Mouse (Mus musculus): ENCODE results near the gene Fgd2.
A peak's percentile ranks its signal among the peaks of the same experiment; 100 is the strongest.
"Not testable (repeated sequence)": the region's sequence is repeated elsewhere in the genome, so short reads cannot be mapped to it uniquely, and the experiment has no call there.

Gene Fgd2

GRCm38 (mm10) chr17:29363109-29363508 lies 2.4 kb downstream of the Fgd2 start:
- DNase-seq (ENCODE audit: low spot score), result no peak

- DNase-seq (ENCODE audit: low spot score), result no peak
Observed at GRCm38 (mm10) chr17:29365105-29365621, 4.4 kb downstream of the Fgd2 start.

- DNase-seq (ENCODE audit: low spot score), result no peak
Observed at GRCm38 (mm10) chr17:29368726-29369125, 8.0 kb downstream of the Fgd2 start.

DNA sequence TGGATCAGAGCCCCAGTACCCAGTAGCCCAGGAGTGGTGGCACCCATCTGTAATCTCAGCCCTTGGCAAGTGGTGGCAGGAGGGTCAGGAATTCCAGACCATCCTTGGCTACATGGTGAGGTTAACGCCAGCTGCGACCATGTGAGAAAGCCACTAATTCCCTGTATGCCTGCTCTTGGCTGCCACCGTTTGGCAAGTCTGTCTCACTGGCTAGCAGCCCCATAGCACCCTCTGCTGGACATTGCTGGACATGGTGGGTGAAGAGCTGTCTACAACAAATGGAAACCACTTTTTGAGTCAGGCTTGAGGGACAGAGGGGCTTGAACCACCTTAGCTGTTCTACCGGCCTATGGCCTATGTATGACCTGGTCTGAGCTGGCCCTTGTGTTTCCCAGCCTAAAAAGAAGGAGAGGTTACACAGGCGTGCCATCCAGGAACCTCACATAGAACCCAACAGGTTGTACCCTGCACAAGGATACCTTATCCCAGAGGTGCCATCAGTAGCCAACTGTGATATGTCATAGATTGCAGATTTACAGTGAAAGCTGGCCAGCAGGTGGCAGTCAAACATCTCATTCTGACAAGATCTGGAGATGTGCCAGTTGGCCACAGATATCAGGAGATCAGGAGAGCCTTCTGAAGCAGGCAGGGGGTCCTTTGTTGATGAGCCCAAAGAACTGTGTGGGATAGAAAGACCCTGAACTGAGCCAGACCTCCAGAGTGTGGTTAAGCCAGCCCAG lies 10.4 kb downstream of the Fgd2 start:
- DNase-seq (ENCODE audit: low spot score), result peak; percentile 88

- DNase-seq (ENCODE audit: low spot score), result no peak
Observed at GRCm38 (mm10) chr17:29375871-29376270, 15.2 kb downstream of the Fgd2 start.

- no peak for DNase-seq (ENCODE audit: low spot score)
Observed at GRCm38 (mm10) chr17:29378056-29378455, 17.3 kb downstream of the Fgd2 start.

GRCm38 (mm10) chr17:29380241-29380640 lies 19.5 kb downstream of the Fgd2 start:
- DNase-seq (ENCODE audit: low spot score), result no peak

- DNase-seq (ENCODE audit: low spot score), result peak; percentile 64
Observed at GRCm38 (mm10) chr17:29381472-29381871, 20.8 kb downstream of the Fgd2 start.

- DNase-seq (ENCODE audit: low spot score), result no peak
Observed at GRCm38 (mm10) chr17:29382417-29382816, 21.7 kb downstream of the Fgd2 start.

DNA sequence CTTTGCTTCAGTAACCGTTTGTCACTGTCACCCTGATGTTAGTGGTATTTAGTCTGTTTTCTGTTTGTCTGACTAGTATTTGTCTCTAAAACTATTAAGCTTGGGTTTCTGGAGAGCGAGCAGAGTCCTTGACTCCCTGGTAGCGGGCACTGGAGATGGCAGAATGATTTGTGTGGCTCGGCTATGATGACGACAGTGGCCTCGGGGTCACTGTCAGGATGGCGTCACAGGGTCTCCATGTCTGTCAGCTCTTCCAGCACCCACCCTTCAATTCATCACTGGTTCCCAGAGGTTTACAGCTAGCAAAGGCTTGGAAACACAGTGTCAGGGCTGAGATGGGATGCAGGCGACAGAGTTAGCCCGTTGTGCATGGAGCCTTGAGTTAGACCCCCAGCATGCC lies 23.2 kb downstream of the Fgd2 start:
- no peak for DNase-seq (ENCODE audit: low spot score)

DNA sequence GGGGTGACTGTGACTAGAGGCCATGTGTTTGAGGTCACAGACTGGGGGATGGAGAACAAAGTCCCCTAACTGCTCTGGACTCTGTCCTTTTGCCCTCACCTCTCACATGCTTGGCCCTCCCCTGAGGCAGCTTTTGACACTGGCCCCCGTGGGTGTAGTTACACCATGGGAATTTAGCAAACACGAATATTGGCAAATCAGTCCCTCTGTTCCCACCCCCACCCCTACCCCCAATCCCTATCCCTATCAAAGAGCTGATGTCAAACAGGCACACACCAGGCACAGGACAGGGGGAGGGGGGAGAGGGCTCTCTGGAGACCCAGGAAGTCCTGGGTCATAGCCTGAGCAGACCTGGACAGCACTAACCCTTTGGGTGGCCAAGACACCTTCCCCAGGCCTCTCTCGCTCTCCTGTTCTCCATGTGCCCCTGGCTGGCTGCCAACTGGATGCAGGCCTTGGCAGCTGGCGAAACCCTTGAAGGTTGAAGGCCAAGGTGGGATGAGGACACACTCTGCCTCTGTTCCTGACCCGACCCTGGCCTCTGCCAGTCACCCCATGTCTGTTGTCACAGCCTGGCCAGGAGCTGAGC lies 24.2 kb downstream of the Fgd2 start:
- no peak for DNase-seq (ENCODE audit: low spot score)

DNA sequence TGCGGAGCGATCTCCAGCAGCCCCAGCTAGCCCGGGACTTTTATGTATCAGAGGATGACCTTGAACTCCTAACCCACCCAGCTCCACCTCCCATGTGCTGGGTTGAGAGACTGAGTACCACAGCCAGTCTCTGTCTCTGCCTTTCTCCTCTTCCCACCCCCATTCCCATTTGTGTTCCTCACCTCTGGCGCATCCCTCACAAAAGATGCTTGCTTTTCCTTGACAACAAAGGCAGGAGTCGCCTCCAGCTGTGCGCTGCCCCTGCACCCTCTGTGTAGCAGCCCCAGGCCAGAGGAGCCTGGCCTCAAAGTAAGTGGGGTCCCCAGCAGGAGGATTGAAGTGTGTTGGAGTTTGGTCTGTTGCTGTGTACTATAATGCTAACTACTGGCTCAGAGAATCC lies 25.0 kb downstream of the Fgd2 start:
- no peak for DNase-seq (ENCODE audit: low spot score)

GRCm38 (mm10) chr17:29388978-29389377 lies 28.3 kb downstream of the Fgd2 start:
- DNase-seq (ENCODE audit: low spot score), result no peak

DNA sequence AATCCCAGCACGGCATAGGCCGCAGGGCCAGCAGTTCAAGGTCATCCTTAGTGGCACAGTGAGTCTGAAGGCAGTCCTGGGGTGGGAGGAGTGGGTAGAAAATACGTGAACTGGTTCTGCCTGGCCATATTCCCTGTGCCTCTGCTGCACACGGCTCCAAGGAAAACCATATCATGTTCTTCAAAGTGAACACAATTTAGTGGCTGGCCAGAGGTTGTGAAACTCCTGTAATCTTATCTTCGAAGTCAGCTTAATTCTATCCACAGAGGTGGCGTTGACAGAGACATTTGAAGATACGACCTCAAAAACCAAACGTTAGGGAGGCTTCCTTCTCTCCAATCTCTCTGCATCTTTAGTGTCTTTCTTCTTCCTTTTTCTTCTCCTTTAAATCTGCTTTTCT lies 30.6 kb downstream of the Fgd2 start:
- DNase-seq (ENCODE audit: low spot score), result no peak

- DNase-seq (ENCODE audit: low spot score), result peak; percentile 86
Observed at GRCm38 (mm10) chr17:29393335-29394089, 32.8 kb downstream of the Fgd2 start.

DNA sequence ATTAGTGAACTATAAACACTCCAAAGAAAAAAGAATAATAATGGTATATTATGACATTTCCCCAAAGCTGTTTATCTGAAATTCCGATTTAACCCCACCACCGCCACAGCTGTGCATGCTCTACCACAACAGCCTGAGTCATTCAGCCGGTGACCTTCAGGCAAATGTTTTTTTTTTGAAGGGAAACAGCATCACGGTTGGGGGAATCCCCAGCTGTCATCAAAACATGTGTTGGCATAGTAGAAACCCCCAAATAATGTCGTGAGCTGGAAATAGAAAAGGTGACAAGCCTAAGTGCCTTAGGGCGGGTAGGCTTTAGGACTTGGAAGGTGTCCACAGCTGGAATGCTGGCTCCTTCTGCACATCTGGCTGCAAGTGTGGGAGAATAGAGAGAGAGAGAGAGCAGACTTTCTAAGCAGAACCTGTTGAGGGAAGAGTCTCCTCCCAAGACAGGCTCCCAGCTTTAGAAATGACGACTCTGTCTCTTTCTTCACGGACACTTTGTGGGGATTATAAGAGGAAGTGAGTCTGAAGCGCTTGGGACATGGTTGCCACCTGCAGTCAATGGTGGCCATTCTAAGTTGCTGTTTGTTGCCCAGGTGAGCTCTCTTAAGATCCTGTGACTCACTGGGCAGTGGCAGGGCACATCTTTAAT lies 33.5 kb downstream of the Fgd2 start:
- DNase-seq (ENCODE audit: low spot score), result peak; percentile 90

DNA sequence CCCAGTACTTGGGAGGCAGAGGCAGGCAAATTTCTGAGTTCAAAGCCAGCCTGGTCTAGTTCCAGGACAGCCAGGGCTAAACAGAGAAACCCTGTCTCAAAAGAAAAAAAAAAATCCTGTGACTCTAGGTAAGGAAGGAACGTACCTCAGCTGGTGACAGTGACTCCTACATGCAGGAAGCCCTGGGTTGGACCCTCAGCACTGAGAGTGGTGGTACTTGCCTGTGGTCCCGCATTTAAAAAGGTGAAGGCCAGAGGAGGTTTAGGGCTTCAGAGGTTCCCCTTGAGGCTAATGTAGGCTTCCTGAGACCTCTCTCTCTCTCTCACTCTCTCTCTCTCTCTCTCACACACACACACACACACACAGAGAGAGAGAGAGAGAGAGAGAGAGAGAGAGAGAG lies 34.0 kb downstream of the Fgd2 start:
- not testable (repeated sequence) for DNase-seq (ENCODE audit: low spot score)

DNA sequence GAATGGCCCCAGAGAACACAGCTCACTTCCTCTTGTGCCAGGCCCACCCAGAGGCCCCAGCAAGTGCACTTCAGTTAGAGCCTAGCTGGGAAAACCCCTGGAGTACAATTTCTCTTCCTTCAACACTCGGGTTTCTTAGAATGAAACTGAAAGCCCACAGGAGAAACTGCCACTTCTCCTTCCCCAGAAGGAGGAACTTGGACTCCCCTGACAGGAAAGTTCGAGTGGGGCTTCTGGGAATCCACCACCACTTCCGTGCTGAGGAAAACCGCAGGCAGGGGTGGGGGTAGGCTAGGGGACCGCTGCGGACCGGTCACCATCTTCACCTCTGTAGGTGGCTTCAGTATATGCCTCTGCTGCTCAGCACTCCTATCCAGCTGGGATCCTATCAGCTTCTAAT lies 34.7 kb downstream of the Fgd2 start:
- peak; percentile 70 for DNase-seq (ENCODE audit: low spot score)

DNA sequence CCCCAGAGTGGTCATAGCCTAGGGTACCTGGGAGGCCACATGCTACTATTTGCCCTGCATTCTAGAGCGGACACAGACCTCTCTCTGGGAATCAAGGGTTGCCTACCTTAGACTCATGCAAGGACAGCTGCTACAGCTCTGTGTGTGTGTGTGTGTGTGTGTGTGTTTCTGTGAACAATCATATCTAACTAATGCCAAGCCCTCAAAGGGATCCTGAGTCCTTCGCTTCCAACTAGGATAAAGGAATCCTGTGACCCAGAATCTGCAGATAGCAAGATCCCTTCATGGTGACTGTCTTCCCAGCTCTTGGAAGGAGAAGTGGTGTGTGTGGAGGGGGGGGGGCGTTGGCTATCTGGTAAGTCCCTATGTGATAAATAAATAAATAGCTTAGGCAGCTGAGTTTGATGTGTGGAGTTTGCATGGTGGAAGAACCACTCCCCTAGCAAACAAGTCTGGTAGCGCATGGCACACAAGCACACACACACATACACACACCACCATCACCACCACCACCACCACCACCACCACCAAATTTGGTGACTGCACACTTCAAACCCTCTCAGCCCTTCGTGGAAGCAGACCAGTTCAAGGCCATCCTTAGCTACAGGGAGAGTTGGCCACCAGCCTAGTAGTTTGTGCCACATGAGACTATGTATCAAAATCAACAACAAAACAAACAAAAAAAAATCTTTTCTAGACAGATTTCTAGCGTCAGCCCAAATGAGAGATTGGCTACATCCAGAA lies 35.5 kb downstream of the Fgd2 start:
- no peak for DNase-seq (ENCODE audit: low spot score)

DNA sequence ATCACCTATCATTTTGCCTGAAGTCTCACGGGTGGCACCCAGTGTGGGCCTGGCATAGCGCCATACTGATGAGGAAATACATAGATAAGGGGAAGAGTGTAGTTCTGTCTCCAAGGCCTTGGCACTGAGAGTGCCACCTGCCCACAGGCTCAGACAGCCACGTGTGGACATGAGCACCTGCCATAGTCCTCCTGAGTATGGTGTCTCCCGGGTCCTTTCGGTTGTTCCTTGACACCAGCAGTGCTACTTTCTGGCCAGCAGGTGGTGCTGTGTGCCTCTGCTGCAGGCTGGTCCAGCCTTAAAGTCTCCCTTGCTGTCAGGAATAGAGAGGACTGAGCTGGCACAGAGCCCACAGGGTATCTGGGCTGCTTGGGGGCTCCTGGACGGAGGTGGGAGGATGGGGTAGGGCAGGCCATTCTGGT lies 36.1 kb downstream of the Fgd2 start:
- DNase-seq (ENCODE audit: low spot score), result peak; percentile 83

Measured in T-cell, adult 2 months (primary cell).